Mouse (Mus musculus): Measurements from ENCODE around the gene Olfr553. TPM values are rescaled to one million over a fixed set of nuclear protein-coding genes. Genes with fewer than 3 reads are reported as not detected.

Gene Olfr553
- not detected for polyA plus RNA-seq (2012; fragmentation: generic; extraction: Trizol)

GRCm38 (mm10) chr7:102618118-102618517 lies at the start of gene Olfr553:
Olfr553 (minus strand) TSS chr7:102618218.

GRCm38 (mm10) chr7:102664599-102664998 lies 46.6 kb upstream of the Olfr553 start, which contains the start of gene Olfr556:
Olfr556 (plus strand) TSS chr7:102664899.

GRCm38 (mm10) chr7:102658523-102658922 lies 40.5 kb upstream of the Olfr553 start, which contains the start of gene Olfr555:
Olfr555 (plus strand) TSS chr7:102658823.

GRCm38 (mm10) chr7:102638132-102638531 lies 20.1 kb upstream of the Olfr553 start, which contains the start of gene Olfr554:
Olfr554 (plus strand) TSS chr7:102638432.

GRCm38 (mm10) chr7:102597378-102598031 lies 20.5 kb downstream of the Olfr553 start, which contains the start of gene Olfr552:
Olfr552 (plus strand) TSS chr7:102597770.

GRCm38 (mm10) chr7:102591786-102592185 lies 26.2 kb downstream of the Olfr553 start, which contains the start of gene Olfr551:
Olfr551 (minus strand) TSS chr7:102591886.

GRCm38 (mm10) chr7:102571142-102571541 lies 46.9 kb downstream of the Olfr553 start, which contains the start of gene Olfr550:
Olfr550 (plus strand) TSS chr7:102571442.

GRCm38 (mm10) chr7:102564999-102565997 lies 52.7 kb downstream of the Olfr553 start, which contains the start of gene Trim21:
Trim21 (minus strand) TSS chr7:102565486.

Other genes with a start within 250 kb of the Olfr553 start
- 10 to 100 TPM; 24.7 to 75.1 TPM for gene Rrm1, start 176.5 kb downstream of the Olfr553 start, polyA plus RNA-seq (2012; fragmentation: generic; extraction: Trizol)
- under 1 TPM in 1 of 2 experiments, not detected in 1; 0.12 TPM for gene Olfr543, start 136.5 kb downstream of the Olfr553 start, polyA plus RNA-seq (2012; fragmentation: generic; extraction: Trizol)
- under 1 TPM in 1 of 2 experiments, not detected in 1; 0.04 TPM for gene Olfr544, start 129.9 kb downstream of the Olfr553 start, polyA plus RNA-seq (2012; fragmentation: generic; extraction: Trizol)
- not detected for gene Olfr545, start 118.6 kb downstream of the Olfr553 start, polyA plus RNA-seq (2012; fragmentation: generic; extraction: Trizol)
- gene Olfr547, start 83.5 kb downstream of the Olfr553 start, polyA plus RNA-seq (2012; fragmentation: generic; extraction: Trizol) = not detected
- not detected for gene Olfr548-ps1, start 77.3 kb downstream of the Olfr553 start, polyA plus RNA-seq (2012; fragmentation: generic; extraction: Trizol)
- gene Olfr549, start 68.3 kb downstream of the Olfr553 start, polyA plus RNA-seq (2012; fragmentation: generic; extraction: Trizol) = not detected
- gene Trim21, start 52.7 kb downstream of the Olfr553 start, polyA plus RNA-seq (2012; fragmentation: generic; extraction: Trizol) = 1 to 10 TPM in 1 of 2 experiments, under 1 TPM in 1; 0.23 to 3.9 TPM
- gene Olfr550, start 46.8 kb downstream of the Olfr553 start, polyA plus RNA-seq (2012; fragmentation: generic; extraction: Trizol) = not detected
- gene Olfr551, start 26.3 kb downstream of the Olfr553 start, polyA plus RNA-seq (2012; fragmentation: generic; extraction: Trizol) = not detected
- not detected for gene Olfr552, start 20.4 kb downstream of the Olfr553 start, polyA plus RNA-seq (2012; fragmentation: generic; extraction: Trizol)
- gene Olfr554, start 20.2 kb upstream of the Olfr553 start, polyA plus RNA-seq (2012; fragmentation: generic; extraction: Trizol) = not detected
- gene Olfr555, start 40.6 kb upstream of the Olfr553 start, polyA plus RNA-seq (2012; fragmentation: generic; extraction: Trizol) = not detected
- not detected for gene Olfr556, start 46.7 kb upstream of the Olfr553 start, polyA plus RNA-seq (2012; fragmentation: generic; extraction: Trizol)
- 1 to 10 TPM in 1 of 2 experiments, under 1 TPM in 1; 0.36 to 3.6 TPM for gene Trim68, start 69.1 kb upstream of the Olfr553 start, polyA plus RNA-seq (2012; fragmentation: generic; extraction: Trizol)
- not detected for gene Olfr557, start 77.7 kb upstream of the Olfr553 start, polyA plus RNA-seq (2012; fragmentation: generic; extraction: Trizol)
- not detected for gene Olfr558, start 84.0 kb upstream of the Olfr553 start, polyA plus RNA-seq (2012; fragmentation: generic; extraction: Trizol)
- not detected for gene Olfr33, start 100.9 kb upstream of the Olfr553 start, polyA plus RNA-seq (2012; fragmentation: generic; extraction: Trizol)
- not detected for gene Olfr559, start 109.3 kb upstream of the Olfr553 start, polyA plus RNA-seq (2012; fragmentation: generic; extraction: Trizol)
- gene Olfr560, start 141.1 kb upstream of the Olfr553 start, polyA plus RNA-seq (2012; fragmentation: generic; extraction: Trizol) = not detected
- gene Olfr78, start 141.3 kb upstream of the Olfr553 start, polyA plus RNA-seq (2012; fragmentation: generic; extraction: Trizol) = not detected
- not detected for gene Olfr561, start 153.0 kb upstream of the Olfr553 start, polyA plus RNA-seq (2012; fragmentation: generic; extraction: Trizol)
- gene Olfr564, start 185.3 kb upstream of the Olfr553 start, polyA plus RNA-seq (2012; fragmentation: generic; extraction: Trizol) = not detected
- not detected for gene Olfr566, start 240.5 kb upstream of the Olfr553 start, polyA plus RNA-seq (2012; fragmentation: generic; extraction: Trizol)

All from C3H10T1/2 (cell line).